Mouse (Mus musculus): Measurements from ENCODE around the gene Aire.
"Not testable (repeated sequence)": the region's sequence is repeated elsewhere in the genome, so short reads cannot be mapped to it uniquely, and the experiment has no call there.

Aire gene

GRCm38 (mm10) chr10:78054633-78055565, 11.5 kb upstream of the Aire start:
- no peak for DNase-seq (ENCODE audit: low read depth, low spot score)

- DNase-seq (ENCODE audit: low read depth, low spot score): no peak
Measured at GRCm38 (mm10) chr10:78049519-78050035, 6.2 kb upstream of the Aire start.

DNA sequence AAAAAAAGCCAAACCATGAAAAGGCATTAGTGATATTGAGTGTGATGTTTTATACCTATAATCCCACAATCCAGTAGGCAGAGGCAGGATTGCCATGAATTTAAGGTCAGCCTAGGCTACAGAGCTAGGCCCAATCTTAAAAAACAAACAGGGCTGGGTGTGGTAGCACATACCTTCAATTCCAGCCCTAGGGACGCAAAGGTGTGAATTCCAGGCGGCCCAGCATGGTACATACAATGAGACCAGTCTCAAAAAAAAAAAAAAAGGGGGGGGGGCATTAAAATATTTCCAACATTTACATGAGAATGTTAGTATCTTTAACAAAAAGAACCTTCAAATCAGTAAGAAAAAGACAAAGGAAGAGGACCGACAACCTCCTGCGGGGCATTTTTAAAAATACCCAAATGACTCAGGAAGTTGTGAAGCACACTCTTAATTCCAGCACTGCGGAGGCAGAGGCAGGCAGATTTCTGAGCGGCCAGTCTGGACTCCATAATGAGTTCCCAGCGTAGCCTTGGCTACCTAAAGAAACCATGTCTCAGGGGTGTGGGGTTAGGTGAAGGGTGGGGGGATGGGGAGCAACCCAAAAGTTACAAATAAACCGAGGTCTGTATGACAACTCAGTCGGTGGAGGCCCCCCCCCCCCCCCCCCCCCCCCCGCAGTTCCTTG, 4.8 kb upstream of the Aire start:
- DNase-seq (ENCODE audit: low read depth, low spot score): no peak

DNA sequence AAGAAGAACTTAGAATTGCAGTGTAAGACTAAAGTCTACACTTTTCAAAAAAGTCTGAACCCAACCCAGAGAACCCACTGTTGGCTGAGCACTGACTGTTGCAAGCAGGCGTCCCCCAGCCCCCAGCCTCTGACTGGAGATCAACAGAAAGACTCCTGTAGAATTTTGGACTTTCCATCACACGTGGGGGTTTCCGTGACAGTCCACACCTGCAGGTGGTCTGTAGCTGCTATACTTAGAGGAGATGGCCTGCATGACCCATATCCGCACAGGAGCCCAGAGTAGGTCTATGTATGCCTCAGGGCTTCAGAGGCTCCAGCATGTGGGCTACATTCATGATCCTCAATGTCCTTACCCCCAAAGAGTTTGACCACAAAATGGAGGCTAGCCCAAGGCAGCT, 3.0 kb upstream of the Aire start:
- no peak for DNase-seq (ENCODE audit: low read depth, low spot score)

GRCm38 (mm10) chr10:78044531-78044930, 1.1 kb upstream of the Aire start:
- DNase-seq (ENCODE audit: low read depth, low spot score): no peak

- no peak for DNase-seq (ENCODE audit: low read depth, low spot score)
Measured at GRCm38 (mm10) chr10:78042697-78043405, 559 bp downstream of the Aire start.

DNA sequence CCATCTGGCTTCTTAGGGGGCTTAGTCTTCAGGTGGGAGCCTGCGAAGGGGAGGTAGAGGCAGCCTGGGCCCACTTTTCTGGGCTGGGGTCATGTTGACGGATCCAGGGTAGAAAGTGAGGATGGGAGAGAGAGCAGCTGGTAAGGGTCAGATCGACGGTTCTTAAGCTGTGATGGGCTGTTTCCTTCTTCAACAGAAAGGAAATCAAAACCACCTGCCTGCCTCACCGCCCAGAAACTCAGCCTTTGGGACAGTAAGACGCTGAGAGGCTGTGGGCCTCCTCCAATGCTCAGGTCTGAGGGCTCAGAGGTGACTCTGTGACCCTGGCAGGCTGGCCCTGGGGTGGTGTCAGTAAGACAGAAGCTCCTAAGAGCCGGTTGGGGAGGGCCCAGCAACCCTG, 1.3 kb downstream of the Aire start:
- DNase-seq (ENCODE audit: low read depth, low spot score): no peak

GRCm38 (mm10) chr10:78041647-78042046, 1.8 kb downstream of the Aire start, which contains the start of gene Dnmt3l:
Gene Dnmt3l (plus strand): TSS chr10:78041947.
- DNase-seq (ENCODE audit: low read depth, low spot score): no peak

GRCm38 (mm10) chr10:78037139-78037538, 6.3 kb downstream of the Aire start:
- no peak for DNase-seq (ENCODE audit: low read depth, low spot score)

GRCm38 (mm10) chr10:78031987-78032386, 11.4 kb downstream of the Aire start:
- DNase-seq (ENCODE audit: low read depth, low spot score): no peak

GRCm38 (mm10) chr10:78029080-78029479, 14.3 kb downstream of the Aire start:
- no peak for DNase-seq (ENCODE audit: low read depth, low spot score)

- DNase-seq (ENCODE audit: low read depth, low spot score): peak; percentile 88
Measured at GRCm38 (mm10) chr10:78028129-78028528, 15.3 kb downstream of the Aire start.

- DNase-seq (ENCODE audit: low read depth, low spot score): not testable (repeated sequence)
Measured at GRCm38 (mm10) chr10:78025453-78025852, 18.0 kb downstream of the Aire start.

DNA sequence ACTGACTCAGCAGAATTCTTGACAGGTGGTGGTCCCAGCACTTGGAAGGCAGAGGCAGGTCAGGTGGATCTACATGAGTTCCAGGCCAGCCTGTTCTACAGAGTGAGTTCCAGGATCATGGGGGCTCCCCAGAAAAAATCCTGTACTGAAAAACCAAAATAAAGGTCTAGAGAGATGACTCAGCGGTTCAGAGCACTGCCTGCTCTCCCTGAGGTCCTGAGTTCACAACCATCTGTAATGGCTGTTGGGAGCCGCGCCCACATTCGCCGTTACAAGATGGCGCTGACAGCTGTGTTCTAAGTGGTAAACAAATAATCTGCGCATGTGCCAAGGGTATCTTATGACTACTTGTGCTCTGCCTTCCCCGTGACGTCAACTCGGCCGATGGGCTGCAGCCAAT, 23.4 kb downstream of the Aire start:
- not testable (repeated sequence) for DNase-seq (ENCODE audit: low read depth, low spot score)

GRCm38 (mm10) chr10:78019291-78019690, 24.1 kb downstream of the Aire start:
- no peak for DNase-seq (ENCODE audit: low read depth, low spot score)

GRCm38 (mm10) chr10:78018797-78019203, 24.6 kb downstream of the Aire start:
- DNase-seq (ENCODE audit: low read depth, low spot score): peak; percentile 90

- no peak for DNase-seq (ENCODE audit: low read depth, low spot score)
Measured at GRCm38 (mm10) chr10:78016366-78016765, 27.0 kb downstream of the Aire start.

GRCm38 (mm10) chr10:78015489-78015888, 27.9 kb downstream of the Aire start:
- no peak for DNase-seq (ENCODE audit: low read depth, low spot score)

GRCm38 (mm10) chr10:78012661-78013495, 30.5 kb downstream of the Aire start:
- DNase-seq (ENCODE audit: low read depth, low spot score): no peak

DNA sequence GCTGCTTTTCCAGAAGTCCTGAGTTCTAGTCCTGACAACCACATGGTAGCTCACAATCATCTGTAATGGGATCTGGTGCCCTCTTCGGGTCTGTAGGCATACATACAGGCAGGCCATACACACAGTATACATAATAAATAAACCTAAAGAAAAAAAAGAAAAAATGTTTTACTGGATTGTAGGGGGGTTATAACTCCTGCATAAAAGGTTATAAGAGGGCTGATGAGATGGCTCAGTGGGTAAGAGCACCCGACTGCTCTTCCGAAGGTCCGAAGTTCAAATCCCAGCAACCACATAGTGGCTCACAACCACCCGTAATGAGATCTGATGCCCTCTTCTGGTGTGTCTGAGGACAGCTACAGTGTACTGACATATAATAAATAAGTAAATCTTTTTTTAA, 32.3 kb downstream of the Aire start:
- DNase-seq (ENCODE audit: low read depth, low spot score): not testable (repeated sequence)

DNA sequence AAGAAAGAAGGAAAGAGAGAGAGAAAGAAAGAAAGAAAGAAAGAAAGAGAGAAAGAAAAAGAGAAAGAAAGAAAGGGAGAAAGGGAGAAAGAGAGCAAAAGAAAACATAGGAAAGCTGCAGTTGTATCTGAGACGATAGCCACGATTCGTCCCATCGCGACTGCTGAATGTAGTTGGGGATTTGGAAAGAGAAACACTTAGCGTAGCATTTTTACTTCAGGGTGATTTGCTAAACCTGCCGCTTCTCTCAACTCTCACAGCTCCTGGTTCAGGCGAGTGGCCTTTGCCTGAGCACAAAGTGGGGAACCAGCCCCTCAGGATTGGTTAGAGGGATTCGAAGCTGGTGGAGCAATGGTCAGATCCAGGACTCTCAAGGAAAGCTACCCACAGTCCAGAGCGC, 33.1 kb downstream of the Aire start:
- no peak for DNase-seq (ENCODE audit: low read depth, low spot score)
